Mouse (Mus musculus): Measurements from ENCODE around the gene Gnpnat1. TPM values are rescaled to one million over a fixed set of nuclear protein-coding genes. Genes with fewer than 3 reads are reported as not detected.

Gnpnat1 gene
- polyA plus RNA-seq, 1 experiment = 16.2 TPM

DNA sequence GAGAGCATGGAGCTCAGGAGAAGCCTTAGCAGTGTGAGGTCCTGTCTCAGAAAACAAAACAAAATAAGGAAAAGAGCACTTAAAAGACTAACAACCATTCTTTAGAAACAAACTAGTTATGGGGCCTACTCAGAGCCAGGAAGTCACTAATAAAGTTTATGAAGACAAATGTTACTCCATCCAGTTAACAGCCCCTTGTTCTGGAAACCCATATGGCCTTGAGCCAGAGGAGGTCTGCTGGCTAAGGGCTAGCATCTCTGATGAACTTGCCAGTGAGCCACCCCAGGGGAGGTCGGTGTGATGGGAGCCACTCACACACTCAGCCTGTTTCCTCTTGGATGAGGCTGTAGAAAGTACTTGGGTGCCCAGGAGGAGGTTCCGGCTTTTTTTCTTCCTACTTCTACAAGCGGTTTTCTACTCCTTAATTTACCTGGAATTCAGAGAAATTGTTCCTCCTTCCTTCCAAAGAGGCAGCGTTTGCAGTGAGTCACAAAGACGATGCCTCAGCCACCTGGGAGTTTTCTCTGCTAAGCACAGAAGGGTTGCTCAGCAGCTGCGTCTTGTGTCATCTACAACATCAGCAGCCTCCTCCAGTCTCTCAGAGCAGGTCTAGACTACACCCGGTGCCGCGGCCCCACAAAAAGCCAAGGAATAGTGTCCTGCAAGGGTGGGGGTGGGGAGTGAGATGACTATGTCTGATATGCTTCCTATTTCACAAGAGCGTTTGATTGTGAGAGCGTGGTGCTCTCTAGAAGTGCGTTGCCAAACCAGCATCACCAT lies 38.3 kb upstream of the Gnpnat1 start:
- Histone ChIP-seq H3K4me1 (ENCODE audit: control insufficient read depth, insufficient read depth, low read length) (no peaks in the 10 kb centered on the region), H3K4me3 (replicated peaks; ENCODE audit: control insufficient read depth, low read depth, low read length) (no peak overlapping the region), H3K27ac (ENCODE audit: control insufficient read depth, insufficient read depth, low read depth, low read length, poor library complexity) (no peak overlapping the region)
- TF ChIP-seq CTCF (IDR thresholded peaks at IDR 0.05; ENCODE audit: control insufficient read depth, insufficient read depth, low read length) (no peak), POLR2A (IDR thresholded peaks at IDR 0.05; ENCODE audit: borderline replicate concordance, control insufficient read depth, low read depth, low read length) (no peak)
- 50% methylated on average over 12 of the region's 12 CpGs for WGBS

GRCm38 (mm10) chr14:45441291-45441690 lies 36.6 kb upstream of the Gnpnat1 start:
- TF ChIP-seq POLR2A (IDR thresholded peaks at IDR 0.05; ENCODE audit: borderline replicate concordance, control insufficient read depth, low read depth, low read length) (no peak), CTCF (IDR thresholded peaks at IDR 0.05; ENCODE audit: control insufficient read depth, insufficient read depth, low read length) (no peak)
- WGBS = 73% methylated on average over 6 of the region's 6 CpGs
- H3K4me3 ChIP-seq (replicated peaks; ENCODE audit: control insufficient read depth, low read depth, low read length) = no peak overlapping the region
- H3K4me1 ChIP-seq (ENCODE audit: control insufficient read depth, insufficient read depth, low read length) = no peaks in the 10 kb centered on the region
- no peak overlapping the region for H3K27ac ChIP-seq (ENCODE audit: control insufficient read depth, insufficient read depth, low read depth, low read length, poor library complexity)

DNA sequence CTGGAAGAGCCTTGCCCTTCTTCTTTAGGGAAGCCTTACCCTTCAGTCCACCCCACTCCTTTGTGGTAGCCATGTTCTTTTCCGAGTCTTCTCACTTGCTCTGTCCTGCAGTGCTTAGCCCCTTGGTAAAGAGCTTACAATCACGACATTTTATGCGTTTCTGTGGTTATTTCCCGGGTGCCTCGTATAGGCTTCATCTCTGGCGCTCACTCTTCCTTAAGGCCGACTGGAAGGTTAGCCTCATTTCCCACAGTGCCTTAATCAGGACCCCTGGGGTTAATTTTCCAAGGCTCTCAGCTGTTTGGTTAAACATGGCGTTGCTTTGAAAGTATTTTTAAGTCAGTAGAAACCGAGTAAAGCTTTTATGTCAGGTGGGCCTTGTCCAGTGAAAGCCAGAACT lies 34.7 kb upstream of the Gnpnat1 start:
- TF ChIP-seq CTCF (IDR thresholded peaks at IDR 0.05; ENCODE audit: control insufficient read depth, insufficient read depth, low read length) (no peak), POLR2A (IDR thresholded peaks at IDR 0.05; ENCODE audit: borderline replicate concordance, control insufficient read depth, low read depth, low read length) (no peak)
- H3K4me1 ChIP-seq (ENCODE audit: control insufficient read depth, insufficient read depth, low read length) = no peaks in the 10 kb centered on the region
- H3K27ac ChIP-seq (ENCODE audit: control insufficient read depth, insufficient read depth, low read depth, low read length, poor library complexity) = no peak overlapping the region
- 77% methylated on average over 9 of the region's 9 CpGs for WGBS
- H3K4me3 ChIP-seq (replicated peaks; ENCODE audit: control insufficient read depth, low read depth, low read length) = no peak overlapping the region

- whole genome bisulfite sequencing = 76% methylated on average over 2 of the region's 2 CpGs
- Histone ChIP-seq H3K27ac (ENCODE audit: control insufficient read depth, insufficient read depth, low read depth, low read length, poor library complexity) (no peak overlapping the region), H3K4me1 (ENCODE audit: control insufficient read depth, insufficient read depth, low read length) (no peaks in the 10 kb centered on the region), H3K4me3 (replicated peaks; ENCODE audit: control insufficient read depth, low read depth, low read length) (no peak overlapping the region)
- no peak for TF ChIP-seq CTCF (IDR thresholded peaks at IDR 0.05; ENCODE audit: control insufficient read depth, insufficient read depth, low read length)
Measured at GRCm38 (mm10) chr14:45438931-45439275, 34.2 kb upstream of the Gnpnat1 start.

DNA sequence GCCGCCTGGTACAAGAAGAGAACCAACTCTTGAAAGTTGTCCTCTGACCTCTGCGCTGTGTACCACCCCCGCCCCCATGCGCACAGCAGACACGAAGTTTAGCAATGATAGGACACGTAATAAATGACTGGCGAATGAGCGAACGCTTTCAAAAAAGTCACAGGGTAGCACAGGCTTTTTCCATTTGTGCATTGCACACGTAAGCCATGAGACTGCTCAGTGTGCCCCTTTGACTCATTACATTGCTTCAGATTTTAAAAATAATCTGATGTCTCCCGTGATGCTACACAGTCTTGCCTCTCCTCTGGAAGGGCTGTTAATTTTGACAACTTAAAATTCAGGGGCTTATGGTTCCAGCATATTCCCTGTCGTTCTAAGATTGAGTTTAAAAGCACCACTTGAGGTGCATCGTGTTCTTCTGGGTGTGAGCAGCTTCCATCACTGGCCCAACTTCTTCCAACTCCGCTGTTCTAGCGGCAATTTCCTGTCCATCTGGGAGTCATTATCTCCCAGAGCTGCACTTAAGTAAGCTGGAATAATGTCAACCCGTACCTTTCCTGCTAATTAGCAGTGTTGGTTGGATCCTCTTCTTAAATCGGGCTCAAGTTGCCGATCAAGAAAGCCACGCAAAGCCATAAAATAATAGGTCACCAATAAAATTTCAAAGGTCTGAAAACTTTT lies 33.7 kb upstream of the Gnpnat1 start:
- Histone ChIP-seq H3K4me3 (replicated peaks; ENCODE audit: control insufficient read depth, low read depth, low read length) (no peak overlapping the region), H3K27ac (ENCODE audit: control insufficient read depth, insufficient read depth, low read depth, low read length, poor library complexity) (no peak overlapping the region), H3K4me1 (ENCODE audit: control insufficient read depth, insufficient read depth, low read length) (no peaks in the 10 kb centered on the region)
- WGBS = 69% methylated on average over 19 of the region's 19 CpGs
- TF ChIP-seq POLR2A (IDR thresholded peaks at IDR 0.05; ENCODE audit: borderline replicate concordance, control insufficient read depth, low read depth, low read length) (no peak), CTCF (IDR thresholded peaks at IDR 0.05; ENCODE audit: control insufficient read depth, insufficient read depth, low read length) (no peak)

DNA sequence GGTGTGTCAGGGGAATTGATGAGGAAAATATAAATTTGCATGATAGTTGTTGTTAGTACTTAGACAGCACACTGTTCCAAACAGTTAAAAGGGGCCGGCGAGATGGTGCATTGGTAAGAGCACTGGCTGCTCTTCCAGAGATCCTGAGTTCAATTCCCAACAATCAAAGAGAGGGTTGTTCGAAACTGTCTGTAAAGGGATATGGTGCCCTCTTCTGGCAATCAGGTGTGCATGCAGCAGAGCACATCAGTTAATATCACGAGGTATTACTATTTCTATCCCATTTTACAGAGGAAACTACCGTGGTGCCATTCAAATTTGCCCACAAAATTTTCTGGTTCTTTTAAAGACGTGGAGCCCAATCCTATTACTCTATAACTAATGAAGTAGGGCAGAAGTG lies 29.5 kb upstream of the Gnpnat1 start:
- 66% methylated on average over 6 of the region's 6 CpGs for WGBS
- H3K4me3 ChIP-seq (replicated peaks; ENCODE audit: control insufficient read depth, low read depth, low read length) = no peak overlapping the region
- no peak overlapping the region for H3K27ac ChIP-seq (ENCODE audit: control insufficient read depth, insufficient read depth, low read depth, low read length, poor library complexity)
- TF ChIP-seq POLR2A (IDR thresholded peaks at IDR 0.05; ENCODE audit: borderline replicate concordance, control insufficient read depth, low read depth, low read length) (no peak), CTCF (IDR thresholded peaks at IDR 0.05; ENCODE audit: control insufficient read depth, insufficient read depth, low read length) (no peak)
- no peaks in the 10 kb centered on the region for H3K4me1 ChIP-seq (ENCODE audit: control insufficient read depth, insufficient read depth, low read length)

GRCm38 (mm10) chr14:45432003-45432402 lies 27.3 kb upstream of the Gnpnat1 start:
- WGBS = 70% methylated on average over 4 of the region's 4 CpGs
- Histone ChIP-seq H3K4me3 (replicated peaks; ENCODE audit: control insufficient read depth, low read depth, low read length) (no peak overlapping the region), H3K4me1 (ENCODE audit: control insufficient read depth, insufficient read depth, low read length) (no peaks in the 10 kb centered on the region), H3K27ac (ENCODE audit: control insufficient read depth, insufficient read depth, low read depth, low read length, poor library complexity) (no peak overlapping the region)
- no peak for TF ChIP-seq POLR2A (IDR thresholded peaks at IDR 0.05; ENCODE audit: borderline replicate concordance, control insufficient read depth, low read depth, low read length)
- TF ChIP-seq CTCF (IDR thresholded peaks at IDR 0.05; ENCODE audit: control insufficient read depth, insufficient read depth, low read length) = peak; percentile 61

DNA sequence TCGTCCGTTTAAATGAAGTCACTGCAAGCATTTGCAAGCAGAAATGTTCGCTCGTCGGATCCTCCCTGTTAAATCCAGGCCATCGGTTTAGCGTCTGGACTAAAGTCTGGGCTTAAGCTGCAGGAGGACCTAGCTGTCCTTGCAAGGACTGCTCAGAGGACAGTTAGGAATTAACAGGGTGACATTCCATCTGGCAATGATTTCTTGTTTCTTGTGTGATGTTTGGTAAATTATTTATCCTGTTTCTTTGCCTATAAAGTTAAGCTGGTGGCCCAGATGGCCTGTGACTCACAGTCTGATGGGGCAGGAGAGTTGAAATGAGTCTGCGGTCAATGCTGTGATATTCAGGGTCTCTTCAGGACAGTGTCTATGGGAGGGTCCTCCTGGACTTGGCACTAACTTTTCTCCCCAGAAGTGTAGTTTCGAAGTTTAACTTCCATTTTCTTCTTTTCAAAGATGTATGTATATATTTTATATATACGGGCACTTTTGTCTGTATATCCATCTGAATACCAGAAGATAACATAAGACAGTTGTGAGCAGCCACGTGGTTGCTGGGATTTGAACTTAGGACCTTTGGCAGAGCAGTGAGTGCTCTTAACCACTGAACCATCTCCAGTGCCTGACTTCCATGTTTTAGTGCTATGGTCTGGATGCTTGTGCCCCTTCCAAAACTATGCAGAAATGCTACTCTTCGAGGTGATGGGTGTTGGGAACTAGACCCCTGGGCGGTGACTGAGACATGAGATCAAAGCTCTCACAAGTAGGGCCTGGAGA lies 25.5 kb upstream of the Gnpnat1 start:
- TF ChIP-seq CTCF (IDR thresholded peaks at IDR 0.05; ENCODE audit: control insufficient read depth, insufficient read depth, low read length) = no peak
- TF ChIP-seq POLR2A (IDR thresholded peaks at IDR 0.05; ENCODE audit: borderline replicate concordance, control insufficient read depth, low read depth, low read length) = no peak
- 86% methylated on average over 13 of the region's 13 CpGs for whole genome bisulfite sequencing

More for the DNA sequence above, 25.5 kb upstream of the Gnpnat1 start:
- Histone ChIP-seq H3K4me3 (replicated peaks; ENCODE audit: control insufficient read depth, low read depth, low read length) (no peak overlapping the region), H3K27ac (ENCODE audit: control insufficient read depth, insufficient read depth, low read depth, low read length, poor library complexity) (no peak overlapping the region), H3K4me1 (ENCODE audit: control insufficient read depth, insufficient read depth, low read length) (no peaks in the 10 kb centered on the region)

All from bone marrow, adult 2 months (tissue).